10 mouse cellular contexts compared by ENCODE assay signal in genomic region chr1:76009601-76010000, GRCm38 (mm10).
A peak's percentile ranks its signal among the peaks of the same experiment; 100 is the strongest.
DNase-seq lines count a peak whose midpoint lies in the region; ATAC-seq and TF ChIP-seq lines count a peak whose summit lies in the region.
"Had no signal": no experiment of that assay in that cellular context is flagged by ENCODE, and none has a peak within 500 bp of the region (broad histone marks: within the 10 kb centered on the region; RNA-seq: fewer than 3 reads in every experiment).

No protein-coding gene starts in this region.

- 8% methylated on average over 3 of the region's 3 CpGs for WGBS in heart, embryonic 16.5 days
- WGBS in limb, embryonic 11.5 days, result 0% methylated on average over 3 of the region's 3 CpGs
- 36% methylated on average over 3 of the region's 3 CpGs for WGBS in midbrain, embryonic 11.5 days

- H3K4me1 ChIP-seq in heart, embryonic 16.5 days (ENCODE audit: control insufficient read depth, insufficient read depth, low read length), result peaks cover 17% of the 10 kb centered on the region
- peaks cover 14% of the 10 kb centered on the region; the same call in 1 of the 2 replicates for H3K4me1 ChIP-seq in limb, embryonic 11.5 days (ENCODE audit: control insufficient read depth, insufficient read depth, low read length)
- no peaks in the 10 kb centered on the region for H3K4me1 ChIP-seq in midbrain, embryonic 11.5 days (ENCODE audit: control insufficient read depth, insufficient read depth, low read length)
- H3K4me1 ChIP-seq: forebrain, embryonic 13.5 days; hindbrain, embryonic 15.5 days had no signal

- peaks cover 3% of the 10 kb centered on the region; the same call in 1 of the 2 replicates for H3K9me3 ChIP-seq in heart, embryonic 16.5 days (replicated peaks; ENCODE audit: control insufficient read depth, low read length)
- H3K9me3 ChIP-seq in limb, embryonic 11.5 days (ENCODE audit: control insufficient read depth, low read length), result no peaks in the 10 kb centered on the region
- H3K9me3 ChIP-seq in midbrain, embryonic 11.5 days (ENCODE audit: control insufficient read depth, low read length), result no peaks in the 10 kb centered on the region
- H3K9me3 ChIP-seq: forebrain, embryonic 13.5 days; hindbrain, embryonic 15.5 days had no signal

- no peak overlapping the region for H3K9ac ChIP-seq in heart, embryonic 16.5 days (ENCODE audit: low read length)
- no peak overlapping the region for H3K9ac ChIP-seq in limb, embryonic 11.5 days (ENCODE audit: low read length)
- no peak overlapping the region for H3K9ac ChIP-seq in midbrain, embryonic 11.5 days (ENCODE audit: low read length)
- H3K9ac ChIP-seq: forebrain, embryonic 13.5 days; hindbrain, embryonic 15.5 days had no signal

- peak; percentile 5 for DNase-seq in gastrocnemius, postnatal 14 days
- no peak for DNase-seq in gastrocnemius, adult 2 months
- DNase-seq in embryo, embryonic 11 days, result peak; percentile 78
- peak; percentile 85 for DNase-seq in limb, embryonic 11.5 days (ENCODE audit: low spot score)
- no peak for DNase-seq in left cerebral cortex, postnatal 25 days (ENCODE audit: low spot score in 2 of 2)
- no peak for DNase-seq in adrenal gland, adult 2 months
- DNase-seq in midbrain, embryonic 11.5 days (ENCODE audit: low spot score, missing footprints), result no peak

- no peak overlapping the region for H3K4me3 ChIP-seq in gastrocnemius, adult 2 months
- no peak overlapping the region for H3K4me3 ChIP-seq in heart, embryonic 16.5 days (ENCODE audit: low read length)
- no peak overlapping the region for H3K4me3 ChIP-seq in limb, embryonic 11.5 days (ENCODE audit: low read depth, low read length)
- no peak overlapping the region for H3K4me3 ChIP-seq in midbrain, embryonic 11.5 days (ENCODE audit: low read depth, low read length)
- H3K4me3 ChIP-seq: forebrain, embryonic 13.5 days; hindbrain, embryonic 15.5 days had no signal

- no peak for TF ChIP-seq CTCF in gastrocnemius, adult 2 months (IDR thresholded peaks at IDR 0.05)

- no peaks in the 10 kb centered on the region for H3K36me3 ChIP-seq in heart, embryonic 16.5 days (ENCODE audit: control insufficient read depth, insufficient read depth)
- H3K36me3 ChIP-seq in limb, embryonic 11.5 days (ENCODE audit: control insufficient read depth, insufficient read depth, low read length), result no peaks in the 10 kb centered on the region
- H3K36me3 ChIP-seq in midbrain, embryonic 11.5 days (ENCODE audit: control insufficient read depth, insufficient read depth, low read length), result no peaks in the 10 kb centered on the region
- H3K36me3 ChIP-seq: hindbrain, embryonic 15.5 days had no signal

- ATAC-seq in heart, embryonic 16.5 days (replicated peaks; ENCODE audit: extremely low read depth, insufficient read depth, low FRiP score), result peak; percentile 69
- no peak for ATAC-seq in limb, embryonic 11.5 days (ENCODE audit: insufficient number of reproducible peaks, low FRiP score, low TSS enrichment, low read depth)
- ATAC-seq in midbrain, embryonic 11.5 days (ENCODE audit: low FRiP score), result no peak
- ATAC-seq: forebrain, embryonic 13.5 days had no signal

- no peak overlapping the region for H3K27ac ChIP-seq in gastrocnemius, adult 2 months
- H3K27ac ChIP-seq in heart, embryonic 16.5 days (ENCODE audit: low read length), result peak overlapping the region; percentile 67
- no peak overlapping the region; the same call in 1 of the 2 replicates for H3K27ac ChIP-seq in limb, embryonic 11.5 days (replicated peaks; ENCODE audit: low read depth, low read length)
- H3K27ac ChIP-seq in midbrain, embryonic 11.5 days (ENCODE audit: low read depth, low read length), result no peak overlapping the region
- H3K27ac ChIP-seq: forebrain, embryonic 13.5 days; hindbrain, embryonic 15.5 days had no signal

- H3K27me3 ChIP-seq in heart, embryonic 16.5 days (ENCODE audit: control insufficient read depth, insufficient read depth, low read length), result no peaks in the 10 kb centered on the region
- H3K27me3 ChIP-seq in limb, embryonic 11.5 days (ENCODE audit: control insufficient read depth, insufficient read depth, low read length), result no peaks in the 10 kb centered on the region
- H3K27me3 ChIP-seq in midbrain, embryonic 11.5 days (ENCODE audit: control insufficient read depth, insufficient read depth, low read length), result no peaks in the 10 kb centered on the region
- H3K27me3 ChIP-seq: forebrain, embryonic 13.5 days; hindbrain, embryonic 15.5 days had no signal

- H3K4me2 ChIP-seq in heart, embryonic 16.5 days (ENCODE audit: low read depth, low read length), result no peak overlapping the region
- no peak overlapping the region for H3K4me2 ChIP-seq in limb, embryonic 11.5 days (ENCODE audit: low read depth, severe bottlenecking)
- no peak overlapping the region for H3K4me2 ChIP-seq in midbrain, embryonic 11.5 days
- H3K4me2 ChIP-seq: forebrain, embryonic 13.5 days; hindbrain, embryonic 15.5 days had no signal

- intact Hi-C loops in gastrocnemius, postnatal 14 days (cut with DNase I; ENCODE audit: low total_unique reads), result no loop called here
- intact Hi-C loops in gastrocnemius, adult 2 months (cut with DNase I), result no loop called here
- intact Hi-C loops in left cerebral cortex, postnatal 25 days (cut with DNase I), result no loop called here

Comparison
In these comparisons a context has a peak if more than half of its experiments do, and no peak if none do; other contexts are left out.
1. DNase-seq: peak in gastrocnemius, postnatal 14 days (single experiment), embryo, embryonic 11 days (single experiment) and limb, embryonic 11.5 days (single experiment); none in gastrocnemius, adult 2 months (single experiment), left cerebral cortex, postnatal 25 days (0 of 2), adrenal gland, adult 2 months (single experiment) and midbrain, embryonic 11.5 days (single experiment).